Mouse (Mus musculus) hindbrain, embryonic 16.5 days (tissue): ENCODE results near the gene Mn1. TPM values are rescaled to one million over a fixed set of nuclear protein-coding genes. Genes with fewer than 3 reads are reported as not detected.

Experiments
- ATAC-seq: fragments of 200-750 bp; cut with Nextera tagmentation; 2 replicates; pipeline ENCODE4 v1.8.0; 2017; ENCODE audit warnings: moderate TSS enrichment, moderate library complexity
- H3K27ac ChIP-seq: fragments of 300-500 bp; sonication (generic); 2 replicates; pipeline ENCODE4 v1.5.1; 2014; ENCODE audit warnings: low read depth, mild to moderate bottlenecking, control low read depth, low read length, moderate library complexity
- H3K27me3 ChIP-seq: fragments of 300-500 bp; sonication (generic); replicated peaks from 2 replicates; pipeline ENCODE4 v1.6.1; 2014; ENCODE audit warnings: low read length; ENCODE audit not compliant: control insufficient read depth, insufficient read depth
- H3K36me3 ChIP-seq: fragments of 300-500 bp; sonication (generic); 2 replicates; pipeline ENCODE4 v1.6.1; 2014; ENCODE audit warnings: mild to moderate bottlenecking, low read length, moderate library complexity, mixed read lengths; ENCODE audit not compliant: control insufficient read depth, insufficient read depth
- H3K4me1 ChIP-seq: fragments of 300-500 bp; sonication (generic); 2 replicates; pipeline ENCODE4 v1.6.1; 2014; ENCODE audit warnings: low read depth, low read length; ENCODE audit not compliant: control insufficient read depth, insufficient read depth
- H3K4me2 ChIP-seq: fragments of 300-500 bp; sonication (generic); 2 replicates; pipeline ENCODE4 v1.6.1; 2014; ENCODE audit warnings: mild to moderate bottlenecking, low read length, control low read depth, moderate library complexity
- H3K4me3 ChIP-seq: fragments of 300-500 bp; sonication (generic); 2 replicates; pipeline ENCODE4 v1.5.1; 2014; ENCODE audit warnings: mild to moderate bottlenecking, low read length, control low read depth, moderate library complexity
- H3K9ac ChIP-seq: fragments of 300-500 bp; sonication (generic); 2 replicates; pipeline ENCODE4 v1.6.1; 2014; ENCODE audit warnings: low read depth, mild to moderate bottlenecking, control low read depth, low read length, moderate library complexity
- H3K9me3 ChIP-seq: fragments of 300-500 bp; sonication (generic); 2 replicates; pipeline ENCODE4 v1.6.1; 2014; ENCODE audit warnings: mild to moderate bottlenecking, low read length, moderate library complexity; ENCODE audit not compliant: control insufficient read depth
- WGBS: fragments of 180-500 bp; shearing (Covaris S2); extraction: QIAGEN DNeasy Blood & Tissue Kit; methylation state at CpG from one replicate; pipeline ENCODE4 v1.1.7; 2014; 5-methylcytosine and 5-hydroxymethylcytosine counted together
- polyA plus RNA-seq: library from polyadenylated mRNA; unstranded; fragments of >200 nt; fragmentation: Nextera tagmentation; extraction: Ambion mirVana; gene quantifications from 2 replicates; pipeline ENCODE4 v1.2.1, GENCODE M21; 2015

Mn1 gene
- polyA plus RNA-seq, 1 experiment from 2014 or later = 22.3 TPM

DNA sequence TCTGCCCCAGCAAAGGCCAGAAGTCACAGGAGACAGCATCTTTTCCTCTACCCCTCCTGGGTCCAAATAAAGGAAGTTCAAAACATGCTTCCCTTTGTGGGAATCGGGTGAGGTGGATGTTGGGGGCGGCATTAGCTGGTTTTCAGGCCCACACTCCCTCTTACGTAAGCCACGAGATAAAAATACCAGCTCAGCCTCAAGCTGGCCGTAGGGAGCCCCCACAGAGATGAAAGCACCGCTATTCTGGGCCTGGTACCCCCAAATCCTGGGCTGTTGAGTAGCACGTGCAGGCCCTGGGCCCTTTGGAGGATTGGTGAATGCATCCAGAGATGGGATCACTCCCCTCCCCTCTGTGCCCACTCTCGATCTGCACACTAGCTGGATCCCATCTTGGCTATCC lies 32.5 kb downstream of the Mn1 start:
- peaks cover 5% of the 10 kb centered on the region; the same call in 1 of the 2 replicates for H3K4me1 ChIP-seq
- H3K9me3 ChIP-seq = no peaks in the 10 kb centered on the region
- H3K9ac ChIP-seq = no peak overlapping the region
- H3K4me3 ChIP-seq = no peak overlapping the region
- WGBS = 63% methylated on average over 8 of the region's 8 CpGs
- H3K27ac ChIP-seq = peak overlapping the region; percentile 24; the same call in 1 of the 2 replicates
- ATAC-seq = no peak
- H3K36me3 ChIP-seq = no peaks in the 10 kb centered on the region
- H3K27me3 ChIP-seq = no peaks in the 10 kb centered on the region
- no peak overlapping the region for H3K4me2 ChIP-seq

DNA sequence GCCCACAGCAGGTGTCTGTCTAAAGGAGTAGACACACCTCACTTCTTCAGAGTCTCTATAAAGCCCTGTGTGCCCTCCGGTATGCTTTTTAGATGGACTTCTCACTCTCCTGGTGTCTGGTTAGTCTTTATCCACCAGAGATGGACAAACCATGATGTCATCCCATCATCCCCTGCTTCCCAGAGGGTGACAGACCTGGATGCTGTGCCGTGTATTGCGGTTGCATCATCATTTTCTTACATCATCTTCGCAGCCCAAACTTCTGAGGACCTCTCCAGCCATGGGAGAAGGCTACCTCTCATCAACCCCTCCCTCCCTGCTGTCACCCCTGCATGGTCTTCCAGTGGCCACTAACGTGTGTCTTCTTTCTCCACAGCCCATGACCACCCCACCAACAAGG lies 37.1 kb downstream of the Mn1 start:
- Histone ChIP-seq H3K9ac (no peak overlapping the region), H3K27ac (no peak overlapping the region), H3K4me2 (no peak overlapping the region), H3K4me1 (peaks cover 3% of the 10 kb centered on the region; the same call in 1 of the 2 replicates), H3K27me3 (no peaks in the 10 kb centered on the region), H3K36me3 (peaks cover 9% of the 10 kb centered on the region), H3K9me3 (no peaks in the 10 kb centered on the region), H3K4me3 (no peak overlapping the region)
- no peak for ATAC-seq
- WGBS = 89% methylated on average over 5 of the region's 5 CpGs

DNA sequence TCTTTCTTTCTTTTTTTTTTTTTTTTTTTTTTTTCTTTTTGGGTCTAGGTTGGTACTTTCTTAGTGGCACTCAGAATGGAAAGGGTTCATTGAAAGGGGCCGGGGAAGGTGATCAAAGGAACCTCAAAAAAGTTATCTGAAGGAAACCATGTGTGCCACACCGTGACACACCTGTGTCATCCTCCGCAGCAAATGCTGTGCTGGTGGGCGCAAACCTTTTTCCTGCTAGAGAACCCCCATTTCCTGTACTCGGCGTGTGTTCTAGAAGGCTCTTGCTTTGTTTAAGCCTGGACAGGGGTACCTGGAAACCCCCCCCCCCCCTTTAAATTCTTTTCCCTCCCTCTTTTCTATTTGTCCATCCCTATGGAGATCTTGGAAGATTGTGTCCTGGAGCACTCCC lies 37.7 kb downstream of the Mn1 start:
- H3K27ac ChIP-seq = no peak overlapping the region
- no peaks in the 10 kb centered on the region for H3K9me3 ChIP-seq
- H3K9ac ChIP-seq = no peak overlapping the region
- 93% methylated on average over 6 of the region's 6 CpGs for WGBS
- H3K4me3 ChIP-seq = no peak overlapping the region
- H3K27me3 ChIP-seq = no peaks in the 10 kb centered on the region
- no peak overlapping the region for H3K4me2 ChIP-seq
- ATAC-seq = no peak
- H3K4me1 ChIP-seq = no peaks in the 10 kb centered on the region; the same call in 1 of the 2 replicates
- H3K36me3 ChIP-seq = peaks cover 9% of the 10 kb centered on the region

DNA sequence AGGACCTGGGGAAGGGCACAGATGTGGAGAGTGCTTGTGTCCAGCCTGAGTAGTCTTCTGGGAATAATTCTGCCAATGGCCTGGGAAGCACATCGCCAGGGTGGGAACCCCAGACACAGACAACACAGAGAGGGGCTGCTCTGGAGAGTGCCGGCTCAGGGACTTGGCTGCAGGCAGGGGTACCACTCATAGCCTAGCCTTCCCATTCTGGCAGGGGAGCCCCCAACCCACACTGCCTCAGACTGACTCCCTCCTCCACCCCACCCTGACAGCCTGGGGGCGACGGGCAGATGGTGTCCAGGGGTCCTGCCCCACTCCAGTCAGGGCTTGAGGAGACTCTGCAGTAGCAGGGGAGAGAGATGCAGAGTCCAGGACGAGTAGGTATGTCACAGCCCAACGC lies 41.5 kb downstream of the Mn1 start:
- WGBS = 88% methylated on average over 6 of the region's 6 CpGs
- ATAC-seq = no peak

DNA sequence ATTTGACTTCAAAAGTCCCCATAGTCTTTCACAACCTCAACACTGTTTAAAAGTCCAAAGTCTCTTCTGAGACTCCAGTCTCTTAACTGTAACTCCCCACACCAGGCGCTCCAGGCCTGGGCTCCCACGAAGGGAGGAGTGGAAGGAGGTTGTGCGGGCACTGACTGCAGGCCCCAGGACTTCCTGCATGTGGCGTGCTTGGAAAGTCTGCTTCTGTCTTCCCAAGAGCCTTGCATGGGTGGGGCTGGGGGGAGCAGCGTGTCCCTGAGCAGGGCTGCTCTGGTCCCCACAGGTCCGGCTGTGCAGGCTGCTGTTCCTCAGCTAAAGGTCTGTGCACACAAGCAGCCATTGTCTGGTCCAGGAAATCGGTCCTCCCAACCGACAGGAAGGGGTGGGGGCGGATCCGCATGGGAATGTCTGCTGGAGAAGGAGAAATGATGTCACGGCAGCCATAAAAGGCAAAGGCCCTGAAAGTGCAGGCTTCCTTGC lies 48.7 kb downstream of the Mn1 start:
- H3K4me3 ChIP-seq = no peak overlapping the region
- H3K4me1 ChIP-seq = no peaks in the 10 kb centered on the region; the same call in 1 of the 2 replicates
- H3K27me3 ChIP-seq = no peaks in the 10 kb centered on the region
- no peak overlapping the region for H3K9ac ChIP-seq
- H3K9me3 ChIP-seq = 0 out of 2 replicates have a peak, but pooled peaks cover 2% of the 10 kb centered on the region
- 48% methylated on average over 11 of the region's 11 CpGs for WGBS
- H3K27ac ChIP-seq = no peak overlapping the region
- H3K4me2 ChIP-seq = no peak overlapping the region
- no peaks in the 10 kb centered on the region for H3K36me3 ChIP-seq
- ATAC-seq = peak; percentile 42; the same call in 1 of the 2 replicates

More for the DNA sequence above, 41.5 kb downstream of the Mn1 start:
- Histone ChIP-seq H3K27me3 (no peaks in the 10 kb centered on the region), H3K27ac (no peak overlapping the region), H3K36me3 (peaks cover 9% of the 10 kb centered on the region), H3K9ac (no peak overlapping the region), H3K9me3 (no peaks in the 10 kb centered on the region), H3K4me2 (no peak overlapping the region), H3K4me3 (no peak overlapping the region), H3K4me1 (no peaks in the 10 kb centered on the region)

DNA sequence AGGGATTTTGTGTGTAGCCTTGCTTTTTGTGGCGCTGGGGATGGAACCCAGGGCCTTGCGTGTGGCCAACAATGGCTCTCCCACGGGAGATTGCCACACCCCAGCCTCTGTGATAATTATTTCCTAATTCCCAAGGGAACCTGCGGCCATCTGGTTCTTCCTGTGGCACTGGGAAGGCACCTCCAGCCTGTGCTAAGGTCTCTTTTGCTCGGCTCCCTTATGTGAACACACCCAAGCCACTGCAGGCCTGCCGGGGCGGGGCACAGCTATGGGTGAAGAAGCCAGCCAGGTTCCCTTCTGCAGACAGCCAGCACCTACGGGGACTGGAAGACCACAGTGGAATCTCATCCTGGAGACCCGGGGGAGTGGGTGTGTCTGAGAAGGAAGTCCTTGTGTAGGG lies 49.3 kb downstream of the Mn1 start:
- Histone ChIP-seq H3K27ac (no peak overlapping the region), H3K4me3 (no peak overlapping the region), H3K9me3 (0 out of 2 replicates have a peak, but pooled peaks cover 2% of the 10 kb centered on the region), H3K36me3 (no peaks in the 10 kb centered on the region), H3K9ac (no peak overlapping the region), H3K4me1 (no peaks in the 10 kb centered on the region; the same call in 1 of the 2 replicates), H3K4me2 (no peak overlapping the region), H3K27me3 (no peaks in the 10 kb centered on the region)
- ATAC-seq = no peak
- 78% methylated on average over 9 of the region's 9 CpGs for WGBS

DNA sequence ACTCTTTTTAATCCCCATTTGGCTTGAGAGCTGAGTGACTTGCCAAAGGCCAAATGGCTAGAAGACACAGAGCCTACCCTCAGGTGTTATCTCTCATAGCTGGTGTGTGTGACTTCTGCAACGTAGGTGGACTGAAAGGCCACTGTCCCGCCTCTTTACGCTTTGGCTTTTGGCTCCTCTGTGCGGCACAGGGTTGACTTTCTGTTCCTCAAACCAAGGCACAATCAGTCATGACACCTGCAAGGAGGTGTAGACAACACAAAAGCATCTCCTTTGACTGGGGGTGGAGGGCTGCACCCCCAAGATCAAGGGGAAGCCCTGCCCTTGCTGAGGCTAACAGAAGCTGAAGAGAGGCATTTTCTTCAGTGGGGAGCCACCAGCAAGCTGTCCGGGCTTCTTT lies 50.5 kb downstream of the Mn1 start:
- Histone ChIP-seq H3K4me3 (no peak overlapping the region), H3K9me3 (0 out of 2 replicates have a peak, but pooled peaks cover 2% of the 10 kb centered on the region), H3K27me3 (no peaks in the 10 kb centered on the region), H3K27ac (no peak overlapping the region), H3K36me3 (no peaks in the 10 kb centered on the region), H3K4me1 (no peaks in the 10 kb centered on the region; the same call in 1 of the 2 replicates), H3K9ac (no peak overlapping the region), H3K4me2 (no peak overlapping the region)
- 87% methylated on average over 5 of the region's 5 CpGs for WGBS
- ATAC-seq = no peak

DNA sequence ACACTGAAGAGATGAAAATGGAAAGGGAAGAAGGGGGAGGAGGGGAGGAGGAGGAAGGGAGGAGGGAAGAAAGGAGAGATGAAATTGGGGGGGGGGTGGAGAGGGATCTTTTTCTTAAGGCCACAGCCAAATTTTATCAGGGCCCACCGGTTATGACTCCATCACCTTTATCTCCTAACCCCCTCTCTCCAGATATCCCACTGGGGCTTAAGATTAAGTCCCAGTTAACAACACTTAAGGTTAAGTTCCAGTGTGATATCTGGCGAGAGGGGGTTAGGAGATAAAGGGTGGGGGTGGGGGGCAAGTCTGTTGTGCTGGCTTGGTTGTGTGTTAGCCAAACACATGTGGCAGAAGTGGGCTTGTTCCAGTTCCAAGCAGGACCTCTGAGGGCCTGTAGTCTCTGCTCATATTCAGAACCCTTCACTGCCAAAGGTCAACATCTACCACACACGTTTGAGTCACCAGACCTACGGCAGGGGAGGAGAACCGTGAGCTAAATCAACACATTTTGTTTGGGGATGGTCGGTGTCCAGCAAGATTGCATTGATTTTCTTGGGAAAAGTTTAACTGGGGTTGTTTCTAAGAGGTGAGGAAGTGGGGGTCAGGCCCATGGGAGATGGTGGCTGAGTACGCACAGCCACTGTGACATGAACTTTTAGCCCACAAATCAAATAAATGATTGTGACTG lies 52.2 kb downstream of the Mn1 start:
- no peak overlapping the region for H3K9ac ChIP-seq
- 80% methylated on average over 7 of the region's 7 CpGs for WGBS
- H3K4me1 ChIP-seq = no peaks in the 10 kb centered on the region; the same call in 1 of the 2 replicates
- H3K27ac ChIP-seq = no peak overlapping the region
- H3K4me3 ChIP-seq = no peak overlapping the region
- no peak overlapping the region for H3K4me2 ChIP-seq
- H3K36me3 ChIP-seq = no peaks in the 10 kb centered on the region
- H3K27me3 ChIP-seq = no peaks in the 10 kb centered on the region
- H3K9me3 ChIP-seq = 0 out of 2 replicates have a peak, but pooled peaks cover 2% of the 10 kb centered on the region
- no peak for ATAC-seq

DNA sequence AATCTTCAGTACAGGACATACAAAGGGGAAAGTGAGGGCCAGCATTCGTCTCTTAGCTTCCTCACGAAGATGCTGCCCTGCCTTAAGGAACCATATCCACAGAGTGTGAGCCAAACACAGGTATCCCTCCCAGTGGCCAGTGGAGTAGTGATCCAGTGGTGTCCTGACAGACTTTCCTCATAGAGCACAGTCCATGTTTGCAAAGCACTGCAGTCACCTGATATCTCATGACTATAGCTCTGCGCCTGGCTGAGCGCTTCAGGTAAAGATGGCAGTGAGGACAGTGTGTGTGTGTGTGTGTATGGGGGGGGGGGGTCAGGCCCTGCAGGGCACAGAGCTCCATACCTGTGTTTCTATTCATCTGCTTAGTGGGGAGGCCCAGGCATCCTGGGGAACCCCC lies 53.7 kb downstream of the Mn1 start:
- ATAC-seq = no peak
- Histone ChIP-seq H3K9me3 (0 out of 2 replicates have a peak, but pooled peaks cover 2% of the 10 kb centered on the region), H3K9ac (no peak overlapping the region), H3K27ac (no peak overlapping the region), H3K4me1 (peaks cover under 1% of the 10 kb centered on the region; the same call in 1 of the 2 replicates), H3K27me3 (no peaks in the 10 kb centered on the region), H3K4me3 (no peak overlapping the region), H3K4me2 (no peak overlapping the region), H3K36me3 (no peaks in the 10 kb centered on the region)
- 89% methylated on average over 4 of the region's 4 CpGs for WGBS
